Mouse (Mus musculus) G1E (cell line): ENCODE measurements around the gene Csf2ra.

Experiments used
- CTCF ChIP-seq: IDR thresholded peaks from 2 replicates; pipeline ENCODE4 v1.5.1; 2012; ENCODE audit warnings: low read depth, low read length, inconsistent platforms, mixed read lengths
- GATA1 ChIP-seq: IDR thresholded peaks from 2 replicates; pipeline ENCODE4 v1.6.1; 2012; ENCODE audit warnings: borderline replicate concordance, low read length, inconsistent platforms, mixed read lengths
- GATA2 ChIP-seq: IDR thresholded peaks from 2 replicates; pipeline ENCODE4 v1.6.1; 2012; ENCODE audit warnings: low read depth, low read length, inconsistent platforms, borderline replicate concordance
- TAL1 ChIP-seq: conservative IDR thresholded peaks from 2 replicates; pipeline ENCODE4 v1.6.1; 2012; ENCODE audit warnings: low read depth, low read length, inconsistent platforms, mixed read lengths

DNA sequence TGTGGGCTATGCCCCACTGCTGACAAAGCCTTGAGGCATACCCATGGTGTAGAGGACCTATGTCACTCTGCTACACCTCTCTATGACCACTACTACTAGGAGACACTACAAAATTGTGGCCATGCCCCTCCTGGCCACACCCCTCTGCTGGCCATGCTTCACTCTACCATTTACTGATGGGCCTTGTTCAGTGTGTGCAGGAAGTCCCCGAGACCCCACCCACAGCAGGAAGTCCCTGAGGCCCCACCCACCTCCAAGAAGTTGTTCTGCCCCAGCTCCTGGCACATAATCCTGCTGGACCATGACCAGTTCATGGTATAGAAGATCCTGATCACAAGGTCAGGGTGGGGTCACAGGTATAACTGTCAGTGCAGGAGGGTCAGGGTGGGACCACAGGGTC is 33.0 kb upstream of the Csf2ra start:
- TF ChIP-seq CTCF (no peak), TAL1 (no peak), GATA1 (no peak), GATA2 (no peak)
